Mouse (Mus musculus) intestine, embryonic 16.5 days (tissue): ENCODE results near the gene Ccdc24. TPM values are rescaled to one million over a fixed set of nuclear protein-coding genes. Genes with fewer than 3 reads are reported as not detected.

ENCODE experiments used
- ATAC-seq: fragments of 200-750 bp; cut with Nextera tagmentation; 2 replicates; pipeline ENCODE4 v1.8.0; 2017; ENCODE audit warnings: moderate TSS enrichment, moderate library complexity
- H3K27ac ChIP-seq: fragments of 300-500 bp; sonication (generic); 2 replicates; pipeline ENCODE4 v1.5.1; 2014; ENCODE audit warnings: mild to moderate bottlenecking, low read length
- H3K27me3 ChIP-seq: fragments of 300-500 bp; sonication (generic); replicated peaks from 2 replicates; pipeline ENCODE4 v1.6.1; 2014; ENCODE audit warnings: low read length, control low read depth, mixed read lengths; ENCODE audit not compliant: control insufficient read depth, insufficient read depth
- H3K36me3 ChIP-seq: fragments of 300-500 bp; sonication (generic); 2 replicates; pipeline ENCODE4 v1.6.1; 2014; ENCODE audit warnings: low read length, control low read depth; ENCODE audit not compliant: control insufficient read depth, insufficient read depth
- H3K4me1 ChIP-seq: fragments of 300-500 bp; sonication (generic); 2 replicates; pipeline ENCODE4 v1.6.1; 2014; ENCODE audit warnings: low read length, control low read depth, mixed read lengths; ENCODE audit not compliant: control insufficient read depth, insufficient read depth
- H3K4me2 ChIP-seq: fragments of 300-500 bp; sonication (generic); 2 replicates; pipeline ENCODE4 v1.6.1; 2014; ENCODE audit warnings: low read depth, low read length, control low read depth
- H3K4me3 ChIP-seq: fragments of 300-500 bp; sonication (generic); 2 replicates; pipeline ENCODE4 v1.5.1; 2014; ENCODE audit warnings: mild to moderate bottlenecking, low read length
- H3K9ac ChIP-seq: fragments of 300-500 bp; sonication (generic); 2 replicates; pipeline ENCODE4 v1.6.1; 2014; ENCODE audit warnings: low read depth, low read length
- H3K9me3 ChIP-seq: fragments of 300-500 bp; sonication (generic); 2 replicates; pipeline ENCODE4 v1.6.1; 2016; ENCODE audit warnings: low read length, control low read depth; ENCODE audit not compliant: control insufficient read depth
- WGBS: fragments of 180-500 bp; shearing (Covaris S2); extraction: QIAGEN DNeasy Blood & Tissue Kit; methylation state at CpG from one replicate; pipeline ENCODE4 v1.1.7; 2014; 5-methylcytosine and 5-hydroxymethylcytosine counted together
- polyA plus RNA-seq: library from polyadenylated mRNA; unstranded; fragments of >200 nt; fragmentation: Nextera tagmentation; extraction: Ambion mirVana; gene quantifications from 2 replicates; pipeline ENCODE4 v1.2.1, GENCODE M21; 2015

The Ccdc24 gene
- polyA plus RNA-seq, 1 experiment from 2014 or later: 0.66 TPM

DNA sequence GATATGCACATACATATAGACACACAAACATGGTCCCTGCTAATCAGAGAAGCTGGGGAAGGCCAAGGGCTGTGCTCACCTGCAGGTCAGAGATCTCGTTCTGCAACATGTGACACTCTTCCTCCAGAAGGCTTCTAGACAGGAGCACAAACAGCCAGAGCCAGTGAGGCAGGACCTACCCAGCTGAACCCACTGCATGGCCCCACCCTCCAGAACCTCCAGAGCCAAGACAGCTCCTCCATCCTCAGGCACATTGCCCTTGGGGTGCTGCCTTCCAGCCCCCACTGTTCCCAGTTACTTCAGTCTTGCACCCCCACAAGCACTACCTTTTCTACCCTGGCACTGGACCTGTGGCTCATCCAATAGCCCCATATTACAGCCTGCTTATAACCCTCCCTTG lies 1.9 kb downstream of the Ccdc24 start:
- Histone ChIP-seq H3K9me3 (no peaks in the 10 kb centered on the region), H3K27ac (no peak overlapping the region), H3K36me3 (no peaks in the 10 kb centered on the region), H3K4me3 (no peak overlapping the region), H3K4me2 (no peak overlapping the region), H3K27me3 (no peaks in the 10 kb centered on the region), H3K4me1 (peaks cover 22% of the 10 kb centered on the region), H3K9ac (no peak overlapping the region)
- 63% methylated on average over 1 of the region's 1 CpGs for WGBS
- ATAC-seq: no peak

GRCm38 (mm10) chr4:117869317-117869716 lies 3.0 kb downstream of the Ccdc24 start:
- Histone ChIP-seq H3K4me3 (no peak overlapping the region), H3K27ac (no peak overlapping the region), H3K9me3 (no peaks in the 10 kb centered on the region), H3K27me3 (no peaks in the 10 kb centered on the region), H3K9ac (no peak overlapping the region), H3K36me3 (0 out of 2 replicates have a peak, but pooled peaks cover 2% of the 10 kb centered on the region), H3K4me1 (peaks cover 22% of the 10 kb centered on the region), H3K4me2 (no peak overlapping the region)
- ATAC-seq: no peak
- WGBS: 69% methylated on average over 9 of the region's 9 CpGs

DNA sequence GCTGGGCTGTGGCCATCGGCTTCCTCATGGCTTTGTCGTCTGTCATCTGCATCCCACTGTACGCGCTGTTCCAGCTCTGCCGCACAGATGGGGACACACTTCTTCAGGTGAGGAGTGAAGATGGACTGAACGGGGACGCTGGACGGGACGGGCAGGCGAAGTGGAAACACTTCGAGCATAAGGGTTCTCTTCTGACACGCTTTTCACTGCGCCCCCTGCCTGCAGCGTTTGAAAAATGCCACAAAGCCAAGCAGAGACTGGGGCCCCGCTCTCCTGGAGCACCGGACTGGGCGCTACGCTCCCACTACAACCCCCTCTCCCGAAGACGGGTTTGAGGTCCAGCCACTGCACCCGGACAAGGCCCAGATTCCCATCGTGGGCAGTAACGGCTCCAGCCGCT lies 4.5 kb downstream of the Ccdc24 start:
- Histone ChIP-seq H3K4me1 (peaks cover 22% of the 10 kb centered on the region), H3K9me3 (no peaks in the 10 kb centered on the region), H3K4me3 (no peak overlapping the region), H3K4me2 (no peak overlapping the region; the same call in 1 of the 2 replicates), H3K36me3 (0 out of 2 replicates have a peak, but pooled peaks cover 2% of the 10 kb centered on the region), H3K27me3 (no peaks in the 10 kb centered on the region), H3K9ac (0 out of 2 replicates have a peak overlapping the region, but pooled peaks have one; percentile 18), H3K27ac (no peak overlapping the region)
- no peak for ATAC-seq
- 19% methylated on average over 24 of the region's 24 CpGs for WGBS

DNA sequence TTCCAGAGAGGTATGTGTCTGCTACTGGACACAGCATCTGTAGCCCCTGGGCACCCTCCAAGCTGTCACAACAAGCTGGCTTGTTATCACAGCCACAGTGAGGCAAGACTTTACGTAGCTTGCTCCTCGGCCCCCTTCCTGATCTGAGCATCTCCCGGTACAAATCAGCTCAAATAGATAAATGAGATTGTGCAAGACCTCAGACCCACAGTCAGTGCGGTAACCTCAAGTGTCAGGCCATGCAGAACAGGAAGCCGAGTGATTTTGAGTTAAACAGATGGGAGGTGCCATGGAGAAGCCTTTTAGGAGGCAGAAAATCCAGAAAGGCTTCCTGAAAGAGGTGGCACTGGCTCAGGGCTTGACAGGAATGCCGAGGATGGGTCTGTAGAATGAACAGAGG lies 5.4 kb downstream of the Ccdc24 start:
- ATAC-seq: no peak
- Histone ChIP-seq H3K4me1 (peaks cover 17% of the 10 kb centered on the region), H3K36me3 (0 out of 2 replicates have a peak, but pooled peaks cover 2% of the 10 kb centered on the region), H3K9ac (no peak overlapping the region), H3K4me3 (no peak overlapping the region), H3K27ac (no peak overlapping the region), H3K27me3 (no peaks in the 10 kb centered on the region), H3K4me2 (no peak overlapping the region), H3K9me3 (no peaks in the 10 kb centered on the region)
- 74% methylated on average over 6 of the region's 6 CpGs for WGBS

GRCm38 (mm10) chr4:117866083-117866482 lies 6.3 kb downstream of the Ccdc24 start:
- Histone ChIP-seq H3K4me2 (0 out of 2 replicates have a peak overlapping the region, but pooled peaks have one; percentile 8), H3K36me3 (0 out of 2 replicates have a peak, but pooled peaks cover 2% of the 10 kb centered on the region), H3K27me3 (no peaks in the 10 kb centered on the region), H3K27ac (no peak overlapping the region), H3K4me3 (no peak overlapping the region), H3K4me1 (peaks cover 17% of the 10 kb centered on the region), H3K9ac (no peak overlapping the region), H3K9me3 (no peaks in the 10 kb centered on the region)
- peak; percentile 57 for ATAC-seq
- WGBS: 65% methylated on average over 9 of the region's 9 CpGs

GRCm38 (mm10) chr4:117862823-117863222 lies 9.5 kb downstream of the Ccdc24 start:
- no peak overlapping the region for H3K27ac ChIP-seq
- no peaks in the 10 kb centered on the region for H3K9me3 ChIP-seq
- peaks cover 23% of the 10 kb centered on the region for H3K4me1 ChIP-seq
- 0 out of 2 replicates have a peak, but pooled peaks cover 2% of the 10 kb centered on the region for H3K36me3 ChIP-seq
- no peaks in the 10 kb centered on the region for H3K27me3 ChIP-seq
- 55% methylated on average over 4 of the region's 4 CpGs for WGBS
- no peak overlapping the region for H3K4me3 ChIP-seq
- ATAC-seq: no peak; the same call in 1 of the 2 replicates
- H3K9ac ChIP-seq: no peak overlapping the region
- no peak overlapping the region for H3K4me2 ChIP-seq

DNA sequence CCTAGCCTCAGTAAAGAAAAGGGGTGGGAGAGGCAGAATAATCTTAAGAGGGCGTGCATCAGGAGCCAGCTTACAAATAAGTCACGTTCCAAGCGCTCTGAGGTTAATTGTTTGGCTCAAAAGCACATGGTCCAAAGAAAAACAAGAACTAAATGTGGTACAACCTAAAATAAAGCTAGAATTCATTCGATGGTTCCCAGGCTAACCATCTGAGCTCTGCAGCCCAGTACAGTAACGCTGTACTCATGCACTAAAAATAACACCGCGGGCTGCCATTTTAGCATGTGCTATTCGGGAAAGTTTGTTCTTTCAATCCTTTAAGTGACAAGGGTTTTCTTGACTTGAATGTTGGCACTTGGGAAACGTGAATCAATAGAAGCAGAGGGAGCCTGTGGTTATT lies 11.8 kb downstream of the Ccdc24 start:
- Histone ChIP-seq H3K36me3 (0 out of 2 replicates have a peak, but pooled peaks cover 2% of the 10 kb centered on the region), H3K4me2 (no peak overlapping the region), H3K9ac (no peak overlapping the region), H3K27ac (no peak overlapping the region), H3K9me3 (no peaks in the 10 kb centered on the region), H3K4me1 (peaks cover 13% of the 10 kb centered on the region), H3K27me3 (no peaks in the 10 kb centered on the region), H3K4me3 (no peak overlapping the region)
- no peak for ATAC-seq
- WGBS: 87% methylated on average over 9 of the region's 9 CpGs

DNA sequence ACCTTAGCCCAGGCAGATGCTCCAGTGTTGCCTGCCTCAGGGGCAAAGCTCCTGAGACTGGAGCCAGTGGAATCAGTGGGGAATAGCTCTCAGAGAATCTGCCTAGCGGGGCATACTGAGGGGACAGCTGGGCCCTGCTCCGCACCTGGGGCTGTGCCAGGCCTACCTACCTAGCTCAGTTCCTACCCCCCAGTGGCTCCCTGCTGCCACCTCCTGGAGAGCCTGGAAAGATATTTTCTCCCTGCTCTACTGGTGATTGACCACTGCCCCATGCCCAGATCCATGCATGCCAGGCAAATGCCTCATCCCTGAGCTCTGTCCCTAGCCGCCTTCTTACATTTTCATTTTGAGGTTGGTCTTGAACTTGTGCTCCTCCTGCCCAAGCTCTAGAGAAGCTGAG lies 13.6 kb downstream of the Ccdc24 start:
- H3K4me3 ChIP-seq: no peak overlapping the region
- ATAC-seq: peak; percentile 43; the same call in 1 of the 2 replicates
- H3K9ac ChIP-seq: no peak overlapping the region
- H3K27me3 ChIP-seq: no peaks in the 10 kb centered on the region
- no peaks in the 10 kb centered on the region for H3K9me3 ChIP-seq
- no peak overlapping the region for H3K27ac ChIP-seq
- no peaks in the 10 kb centered on the region for H3K36me3 ChIP-seq
- WGBS: 75% methylated on average over 3 of the region's 3 CpGs
- H3K4me1 ChIP-seq: peaks cover 11% of the 10 kb centered on the region
- no peak overlapping the region for H3K4me2 ChIP-seq

GRCm38 (mm10) chr4:117855146-117855545 lies 17.2 kb downstream of the Ccdc24 start:
- Histone ChIP-seq H3K27me3 (no peaks in the 10 kb centered on the region), H3K9ac (no peak overlapping the region), H3K4me3 (no peak overlapping the region), H3K36me3 (no peaks in the 10 kb centered on the region), H3K9me3 (no peaks in the 10 kb centered on the region), H3K4me1 (peaks cover 9% of the 10 kb centered on the region), H3K27ac (no peak overlapping the region), H3K4me2 (no peak overlapping the region)
- ATAC-seq: no peak
- 79% methylated on average over 9 of the region's 9 CpGs for WGBS
